Mouse (Mus musculus): Measurements from ENCODE around the gene Ssbp4.

- no peak for TF ChIP-seq POLR2A (IDR thresholded peaks at IDR 0.05; ENCODE audit: borderline replicate concordance, insufficient read depth, low read length)
- no peak for TF ChIP-seq CTCF (IDR thresholded peaks at IDR 0.05; ENCODE audit: borderline replicate concordance, insufficient read depth, low read depth, low read length)
Observed at GRCm38 (mm10) chr8:70601271-70601649, 7.4 kb downstream of the Ssbp4 start.

Data from cerebellum, adult 2 months (tissue).